Mouse (Mus musculus): ENCODE results near the gene 4931429L15Rik. TPM values are rescaled to one million over a fixed set of nuclear protein-coding genes. Genes with fewer than 3 reads are reported as not detected.

4931429L15Rik gene
- polyA plus RNA-seq, 1 experiment from 2014 or later = not detected

DNA sequence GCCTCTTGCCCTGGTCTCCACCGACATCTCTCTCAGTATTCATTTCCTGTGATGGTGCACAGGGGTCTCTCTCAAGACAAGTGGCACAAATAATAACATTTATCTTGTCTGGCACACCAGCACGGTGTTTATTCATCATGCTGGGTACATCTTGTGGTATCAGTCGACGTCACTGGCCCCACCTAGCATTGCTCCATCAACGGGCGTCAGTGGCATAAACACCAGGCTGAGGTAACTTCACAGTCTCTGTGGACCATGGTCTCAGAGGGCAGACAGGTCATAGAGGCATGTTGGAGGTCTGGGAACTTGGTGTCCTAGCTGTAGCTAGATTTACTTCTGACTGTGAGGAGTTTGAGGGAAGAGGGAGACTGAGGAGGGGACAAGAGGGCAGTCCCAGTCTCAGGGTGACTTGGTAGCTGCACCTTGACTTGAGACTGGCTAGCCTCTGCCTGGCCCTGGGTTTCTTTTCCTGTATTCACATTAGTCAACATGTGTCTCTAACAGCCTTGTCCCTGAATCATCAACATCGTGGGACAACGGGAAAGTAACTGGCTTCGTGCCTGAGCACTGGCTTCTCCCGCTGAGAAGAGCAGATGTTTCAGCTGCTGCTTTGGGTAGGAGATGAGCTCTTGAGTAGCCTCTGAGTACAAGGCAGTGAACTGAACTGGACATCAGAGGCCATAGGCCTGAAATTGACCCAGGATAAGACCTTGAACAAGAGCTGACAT lies 63.0 kb downstream of the 4931429L15Rik start:
- Histone ChIP-seq H3K4me3 (ENCODE audit: inconsistent target) (no peak overlapping the region), H3K27ac (no peak overlapping the region), H3K79me2 (ENCODE audit: inconsistent target) (no peaks in the 10 kb centered on the region), H3K36me3 (ENCODE audit: inconsistent target) (no peaks in the 10 kb centered on the region)
- 86% methylated on average over 10 of the region's 10 CpGs for WGBS (ENCODE audit: missing documents)

DNA sequence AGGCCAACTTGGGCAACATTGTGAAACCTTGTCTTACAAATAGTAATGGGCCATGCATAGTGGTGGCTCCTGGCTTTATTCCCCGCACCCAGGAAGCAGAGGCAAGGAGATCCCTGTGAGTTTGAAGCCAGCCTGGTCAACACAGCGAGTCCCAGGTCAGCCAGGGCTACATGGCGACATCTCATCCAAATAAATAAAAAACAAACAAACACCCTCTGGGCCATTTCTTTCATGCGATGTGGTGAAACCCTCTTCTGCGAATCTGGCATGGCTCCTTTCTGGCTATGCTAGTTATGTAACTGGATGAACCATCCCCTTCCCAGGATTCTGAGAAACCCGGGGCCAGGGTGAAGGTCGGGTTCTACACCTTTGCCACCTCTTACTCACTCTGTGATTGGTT lies 63.6 kb downstream of the 4931429L15Rik start:
- Histone ChIP-seq H3K4me3 (ENCODE audit: inconsistent target) (no peak overlapping the region), H3K36me3 (ENCODE audit: inconsistent target) (no peaks in the 10 kb centered on the region), H3K79me2 (ENCODE audit: inconsistent target) (no peaks in the 10 kb centered on the region), H3K27ac (no peak overlapping the region)
- WGBS (ENCODE audit: missing documents) = 96% methylated on average over 7 of the region's 7 CpGs

Other genes with a start within 250 kb of the 4931429L15Rik start
- gene Apoa1, start 91.4 kb downstream of the 4931429L15Rik start, polyA plus RNA-seq (2018) = not detected in 3 replicates
- not detected in 3 replicates for gene Apoc3, start 84.3 kb downstream of the 4931429L15Rik start, polyA plus RNA-seq (2018)
- not detected in 3 replicates for gene Apoa4, start 79.3 kb downstream of the 4931429L15Rik start, polyA plus RNA-seq (2018)
- not detected in 3 replicates for gene Apoa5, start 51.4 kb downstream of the 4931429L15Rik start, polyA plus RNA-seq (2018)
- gene Zpr1, start 46.9 kb downstream of the 4931429L15Rik start, polyA plus RNA-seq (2018) = 23.0 to 37.5 TPM (median 26.9 TPM) in 3 replicates
- gene Bud13, start 37.0 kb downstream of the 4931429L15Rik start, polyA plus RNA-seq (2018) = 9.0 to 26.1 TPM (median 11.5 TPM) in 3 replicates